Mouse (Mus musculus) midbrain, embryonic 13.5 days (tissue): ENCODE results near the gene Ppp6r2. TPM values are rescaled to one million over a fixed set of nuclear protein-coding genes. Genes with fewer than 3 reads are reported as not detected.
A peak's percentile ranks its signal among the peaks of the same experiment; 100 is the strongest.

Source experiments
- ATAC-seq: fragments of 200-750 bp; cut with Nextera tagmentation; 2 replicates; pipeline ENCODE4 v1.8.0; 2017; ENCODE audit warnings: mild to moderate bottlenecking, moderate TSS enrichment, moderate library complexity
- H3K27ac ChIP-seq: fragments of 300-500 bp; sonication (generic); 2 replicates; pipeline ENCODE4 v1.5.1; 2015; ENCODE audit warnings: inconsistent platforms, mild to moderate bottlenecking, moderate library complexity
- H3K27me3 ChIP-seq: fragments of 300-500 bp; sonication (generic); 2 replicates; pipeline ENCODE4 v1.6.1; 2015; ENCODE audit warnings: mild to moderate bottlenecking, inconsistent platforms
- H3K36me3 ChIP-seq: fragments of 300-500 bp; sonication (generic); 2 replicates; pipeline ENCODE4 v1.6.1; 2015; ENCODE audit warnings: mild to moderate bottlenecking, inconsistent platforms
- H3K4me1 ChIP-seq: fragments of 300-500 bp; sonication (generic); replicated peaks from 2 replicates; pipeline ENCODE4 v1.6.1; 2015; ENCODE audit warnings: inconsistent platforms
- H3K4me2 ChIP-seq: fragments of 300-500 bp; sonication (generic); replicated peaks from 2 replicates; pipeline ENCODE4 v1.6.1; 2015; ENCODE audit warnings: moderate library complexity, mild to moderate bottlenecking, inconsistent platforms
- H3K4me3 ChIP-seq: fragments of 300-500 bp; sonication (generic); replicated peaks from 2 replicates; pipeline ENCODE4 v1.5.1; 2015; ENCODE audit warnings: mild to moderate bottlenecking, inconsistent platforms
- H3K9ac ChIP-seq: fragments of 300-500 bp; sonication (generic); replicated peaks from 2 replicates; pipeline ENCODE4 v1.6.1; 2015; ENCODE audit warnings: mild to moderate bottlenecking, inconsistent platforms
- H3K9me3 ChIP-seq: fragments of 300-500 bp; sonication (generic); 2 replicates; pipeline ENCODE4 v1.6.1; 2016; ENCODE audit warnings: mild to moderate bottlenecking, inconsistent platforms
- WGBS: fragments of 180-500 bp; shearing (Covaris S2); methylation state at CpG from one replicate; pipeline ENCODE4 v1.1.7; 2015; 5-methylcytosine and 5-hydroxymethylcytosine counted together
- polyA plus RNA-seq: library from polyadenylated mRNA; unstranded; fragments of >200 nt; fragmentation: Nextera tagmentation; extraction: Ambion mirVana; gene quantifications from 2 replicates; pipeline ENCODE4 v1.2.1, GENCODE M21; 2015

Ppp6r2 gene
- 75.7 and 86.6 TPM in 2 replicates for polyA plus RNA-seq

DNA sequence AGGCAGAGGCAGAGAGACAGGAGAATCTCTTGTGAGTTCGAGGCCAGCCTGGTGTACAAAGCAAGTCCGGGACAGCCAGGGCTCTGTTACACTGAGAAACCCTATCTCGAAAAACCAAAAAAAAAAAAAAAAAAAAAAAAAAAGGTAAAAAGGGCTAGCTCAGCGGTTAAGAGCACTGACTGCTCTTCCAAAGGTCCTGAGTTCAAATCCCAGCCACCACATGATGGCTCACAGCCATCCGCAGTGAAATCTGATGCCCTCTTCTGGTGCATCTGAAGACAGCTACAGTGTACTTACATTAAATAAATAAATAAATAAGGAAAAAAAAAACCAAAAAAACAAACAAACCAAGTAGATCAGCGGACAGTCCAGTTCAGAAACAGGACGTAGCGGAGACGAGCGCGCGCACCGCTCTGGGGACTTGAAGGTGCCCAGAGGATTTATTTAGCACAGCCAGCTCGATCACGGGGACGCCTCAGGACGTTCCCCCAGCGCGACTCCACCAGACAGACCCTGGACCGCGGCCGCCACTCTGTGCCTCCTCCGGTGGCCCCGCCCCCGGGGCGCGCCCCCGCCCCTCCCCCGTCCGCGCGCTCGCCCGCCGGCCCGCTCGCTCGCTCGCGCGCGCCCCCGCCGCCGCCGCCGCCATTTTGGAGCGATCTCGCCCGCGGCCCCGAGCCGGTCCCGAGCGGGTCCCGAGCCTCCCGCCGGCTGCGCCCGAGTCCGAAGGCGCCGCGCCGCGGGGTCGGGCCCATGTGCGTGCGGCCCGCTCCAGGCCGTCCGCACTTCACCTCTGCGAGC, at the start of gene Ppp6r2:
Gene Ppp6r2, plus strand, starts transcription at position 639 of the 801 bp plus-strand sequence.
- H3K36me3 ChIP-seq, result peaks cover 8% of the 10 kb centered on the region
- ATAC-seq, result peak; percentile 92
- peak within 1 kb of the TSS; percentile 87 for H3K4me2 ChIP-seq
- H3K9me3 ChIP-seq, result no peaks in the 10 kb centered on the region
- peak within 1 kb of the TSS; percentile 97 for H3K9ac ChIP-seq
- peaks cover 31% of the 10 kb centered on the region for H3K4me1 ChIP-seq
- peak within 1 kb of the TSS; percentile 96 for H3K27ac ChIP-seq
- H3K4me3 ChIP-seq, result peak within 1 kb of the TSS; percentile 92
- no peaks in the 10 kb centered on the region for H3K27me3 ChIP-seq
- WGBS, result 5% methylated on average over 50 of the region's 73 CpGs

DNA sequence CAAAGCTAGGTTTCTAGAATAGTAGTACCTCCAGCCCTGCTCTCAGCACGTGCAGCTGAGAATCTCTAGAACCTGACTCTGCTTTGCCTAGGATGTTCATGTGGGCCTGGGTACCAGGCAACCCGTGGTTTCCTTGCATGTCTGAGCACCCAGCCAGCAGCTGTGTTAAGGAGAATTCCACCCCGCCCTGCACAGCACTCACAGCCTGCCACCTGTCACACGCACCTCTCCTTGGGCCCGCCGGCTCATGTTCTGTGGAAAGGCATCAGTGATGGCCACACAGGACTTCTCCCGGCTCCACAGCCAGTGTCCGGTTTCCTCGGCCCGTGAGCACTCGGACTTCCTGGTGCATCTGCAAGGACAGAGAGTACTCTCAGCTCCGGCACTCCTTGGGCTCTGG, 45.9 kb upstream of the Ppp6r2 start:
- no peak overlapping the region for H3K27ac ChIP-seq
- H3K4me1 ChIP-seq, result peaks cover 18% of the 10 kb centered on the region
- H3K36me3 ChIP-seq, result peaks cover 99% of the 10 kb centered on the region
- no peaks in the 10 kb centered on the region for H3K9me3 ChIP-seq
- no peak for ATAC-seq
- H3K4me3 ChIP-seq, result no peak overlapping the region
- WGBS, result 97% methylated on average over 12 of the region's 12 CpGs
- no peak overlapping the region for H3K4me2 ChIP-seq
- H3K27me3 ChIP-seq, result no peaks in the 10 kb centered on the region
- no peak overlapping the region for H3K9ac ChIP-seq

DNA sequence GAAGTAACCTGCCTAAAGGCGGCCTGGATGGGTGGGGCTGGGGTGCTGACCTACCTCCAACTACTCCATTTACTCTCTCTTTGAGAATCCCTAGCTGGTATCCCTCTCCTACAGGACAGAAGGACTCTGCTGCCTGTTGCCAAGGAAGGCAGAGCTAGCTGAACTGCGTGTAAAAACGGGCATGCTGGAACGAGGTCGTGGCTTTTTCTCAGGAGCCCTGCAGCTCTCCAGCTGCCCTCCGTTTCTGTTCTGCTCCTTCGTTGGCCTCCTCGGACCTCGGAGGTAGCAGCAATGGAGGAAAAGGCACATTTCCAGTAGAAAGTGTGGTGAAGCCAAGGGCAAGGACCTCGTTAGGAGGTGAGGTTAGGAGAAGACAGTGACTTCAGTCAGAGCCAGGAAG, 42.4 kb upstream of the Ppp6r2 start:
- H3K4me2 ChIP-seq, result no peak overlapping the region
- WGBS, result 61% methylated on average over 10 of the region's 10 CpGs
- no peak overlapping the region for H3K9ac ChIP-seq

DNA sequence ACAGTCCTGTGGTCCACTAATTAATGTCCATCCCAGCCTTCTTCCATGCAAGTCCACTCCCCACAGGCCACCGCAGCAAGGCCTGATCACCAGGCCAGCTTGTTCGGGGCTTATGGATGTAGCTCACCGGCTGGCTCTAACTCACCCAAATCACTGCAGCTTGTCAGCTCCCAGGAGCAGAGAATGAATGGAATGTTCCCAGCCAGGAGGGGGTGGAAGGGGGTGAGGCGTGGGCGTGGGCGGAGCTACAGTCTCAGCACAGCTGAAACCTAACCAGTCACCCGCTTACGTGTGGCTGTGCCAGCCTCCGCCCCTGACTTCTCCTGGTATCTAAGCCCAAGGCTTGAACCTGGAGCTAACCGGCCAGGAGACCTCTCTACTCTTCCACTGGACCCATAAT, 41.9 kb upstream of the Ppp6r2 start:
- 7% methylated on average over 10 of the region's 10 CpGs for WGBS
- no peaks in the 10 kb centered on the region for H3K9me3 ChIP-seq
- H3K9ac ChIP-seq, result no peak overlapping the region
- H3K4me3 ChIP-seq, result no peak overlapping the region
- peak overlapping the region; percentile 12 for H3K27ac ChIP-seq
- H3K36me3 ChIP-seq, result peaks cover 61% of the 10 kb centered on the region
- no peaks in the 10 kb centered on the region for H3K27me3 ChIP-seq
- peak overlapping the region; percentile 1; the same call in 1 of the 2 replicates for H3K4me2 ChIP-seq
- peaks cover 54% of the 10 kb centered on the region for H3K4me1 ChIP-seq
- ATAC-seq, result peak; percentile 10; the same call in 1 of the 2 replicates

More for the DNA sequence above, 42.4 kb upstream of the Ppp6r2 start:
- no peak for ATAC-seq
- Histone ChIP-seq H3K4me1 (peaks cover 49% of the 10 kb centered on the region), H3K36me3 (peaks cover 66% of the 10 kb centered on the region), H3K27me3 (no peaks in the 10 kb centered on the region), H3K27ac (peak overlapping the region; percentile 12), H3K4me3 (no peak overlapping the region), H3K9me3 (no peaks in the 10 kb centered on the region)

DNA sequence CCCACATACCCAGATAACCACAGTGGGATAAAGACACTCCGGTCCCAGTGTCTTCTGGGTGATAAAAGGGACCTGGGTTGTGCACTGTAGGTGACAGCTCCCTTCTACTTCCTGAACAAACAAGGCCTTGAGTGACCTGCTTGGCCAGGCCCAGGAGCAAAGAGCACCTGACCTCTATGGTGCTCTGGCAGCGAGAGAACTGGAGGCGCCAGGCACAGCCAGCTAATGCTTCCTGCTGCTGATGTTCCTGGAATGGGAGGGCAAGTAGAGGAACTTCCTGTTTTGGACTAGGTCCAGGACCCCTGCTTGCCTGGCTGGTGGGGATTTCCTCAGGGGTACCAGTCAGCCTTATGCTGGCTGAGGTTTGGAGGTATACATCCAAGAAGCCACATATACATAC, 41.3 kb upstream of the Ppp6r2 start:
- no peak overlapping the region for H3K4me3 ChIP-seq
- 78% methylated on average over 3 of the region's 3 CpGs for WGBS
- ATAC-seq, result no peak
- H3K4me1 ChIP-seq, result peaks cover 61% of the 10 kb centered on the region
- no peak overlapping the region; the same call in 1 of the 2 replicates for H3K9ac ChIP-seq
- H3K27ac ChIP-seq, result no peak overlapping the region; the same call in 1 of the 2 replicates
- H3K27me3 ChIP-seq, result no peaks in the 10 kb centered on the region
- no peaks in the 10 kb centered on the region for H3K9me3 ChIP-seq
- H3K36me3 ChIP-seq, result peaks cover 55% of the 10 kb centered on the region
- no peak overlapping the region for H3K4me2 ChIP-seq

DNA sequence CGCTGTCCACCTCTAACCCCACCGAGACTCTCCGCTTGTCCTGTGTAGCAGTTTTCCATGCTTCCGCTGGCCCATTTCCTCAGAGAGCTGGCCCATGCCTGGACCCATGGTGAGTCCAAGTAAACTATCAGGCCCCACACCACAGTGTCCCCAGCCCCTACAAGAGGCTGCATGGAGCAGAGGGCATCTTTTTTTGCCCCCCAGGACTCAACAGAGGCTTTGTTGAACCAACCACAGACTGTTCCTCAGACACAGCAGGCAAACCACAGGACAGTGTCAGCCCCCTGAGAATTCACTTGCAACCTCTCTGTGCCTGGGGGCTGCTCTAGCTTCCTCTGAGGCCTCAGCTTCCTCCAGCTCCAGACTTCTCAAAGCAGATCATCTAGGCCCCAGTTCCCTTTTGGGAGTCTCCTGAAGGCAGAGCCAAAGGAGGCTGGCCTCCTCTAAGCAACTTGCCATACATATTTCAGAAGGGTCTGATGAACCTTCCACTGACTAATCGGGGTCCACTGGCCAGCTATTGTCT, 39.8 kb upstream of the Ppp6r2 start:
- Histone ChIP-seq H3K4me2 (peak overlapping the region; percentile 98; the same call in 1 of the 2 replicates), H3K27me3 (no peaks in the 10 kb centered on the region), H3K4me1 (peaks cover 75% of the 10 kb centered on the region), H3K27ac (no peak overlapping the region; the same call in 1 of the 2 replicates), H3K36me3 (peaks cover 40% of the 10 kb centered on the region), H3K9me3 (no peaks in the 10 kb centered on the region), H3K4me3 (no peak overlapping the region), H3K9ac (peak overlapping the region; percentile 82; the same call in 1 of the 2 replicates)
- 88% methylated on average over 5 of the region's 5 CpGs for WGBS
- no peak for ATAC-seq

DNA sequence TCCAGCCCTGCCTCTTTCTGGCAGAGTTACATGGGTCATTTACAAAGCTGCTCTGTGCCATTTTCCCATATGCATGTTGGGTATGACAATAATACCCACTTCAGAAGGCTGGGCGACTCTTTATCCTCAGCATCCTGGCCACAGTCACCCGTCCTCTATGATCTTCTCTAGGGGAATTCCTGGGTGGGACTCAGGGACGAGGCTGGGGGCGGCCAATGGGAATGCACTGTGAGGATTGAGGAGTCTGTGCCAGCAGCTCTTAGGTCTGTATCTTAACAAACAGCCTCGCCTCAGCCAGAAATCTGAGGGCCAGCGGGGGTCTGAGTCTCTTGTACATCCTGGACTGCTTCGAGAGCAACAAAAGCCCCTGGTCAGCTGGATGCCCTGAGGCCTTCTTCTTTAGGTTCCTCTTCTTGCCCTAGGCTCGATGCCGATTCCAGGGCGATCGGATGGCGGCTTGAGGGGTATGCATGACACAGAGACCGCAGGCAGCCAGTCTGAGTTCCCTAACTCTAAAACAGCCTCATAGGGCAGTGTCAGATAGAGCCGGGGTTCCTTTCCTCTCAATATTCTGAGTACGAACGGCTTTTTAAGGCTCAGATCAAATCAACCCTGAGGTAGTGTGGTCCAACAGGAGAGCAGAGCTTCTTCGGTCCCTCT, 38.9 kb upstream of the Ppp6r2 start:
- Histone ChIP-seq H3K4me2 (peak overlapping the region; percentile 98), H3K36me3 (peaks cover 32% of the 10 kb centered on the region), H3K4me3 (peak overlapping the region; percentile 58), H3K27ac (peak overlapping the region; percentile 85), H3K4me1 (peaks cover 84% of the 10 kb centered on the region), H3K9me3 (no peaks in the 10 kb centered on the region), H3K9ac (peak overlapping the region; percentile 82), H3K27me3 (no peaks in the 10 kb centered on the region)
- 31% methylated on average over 17 of the region's 17 CpGs for WGBS
- no peak for ATAC-seq

DNA sequence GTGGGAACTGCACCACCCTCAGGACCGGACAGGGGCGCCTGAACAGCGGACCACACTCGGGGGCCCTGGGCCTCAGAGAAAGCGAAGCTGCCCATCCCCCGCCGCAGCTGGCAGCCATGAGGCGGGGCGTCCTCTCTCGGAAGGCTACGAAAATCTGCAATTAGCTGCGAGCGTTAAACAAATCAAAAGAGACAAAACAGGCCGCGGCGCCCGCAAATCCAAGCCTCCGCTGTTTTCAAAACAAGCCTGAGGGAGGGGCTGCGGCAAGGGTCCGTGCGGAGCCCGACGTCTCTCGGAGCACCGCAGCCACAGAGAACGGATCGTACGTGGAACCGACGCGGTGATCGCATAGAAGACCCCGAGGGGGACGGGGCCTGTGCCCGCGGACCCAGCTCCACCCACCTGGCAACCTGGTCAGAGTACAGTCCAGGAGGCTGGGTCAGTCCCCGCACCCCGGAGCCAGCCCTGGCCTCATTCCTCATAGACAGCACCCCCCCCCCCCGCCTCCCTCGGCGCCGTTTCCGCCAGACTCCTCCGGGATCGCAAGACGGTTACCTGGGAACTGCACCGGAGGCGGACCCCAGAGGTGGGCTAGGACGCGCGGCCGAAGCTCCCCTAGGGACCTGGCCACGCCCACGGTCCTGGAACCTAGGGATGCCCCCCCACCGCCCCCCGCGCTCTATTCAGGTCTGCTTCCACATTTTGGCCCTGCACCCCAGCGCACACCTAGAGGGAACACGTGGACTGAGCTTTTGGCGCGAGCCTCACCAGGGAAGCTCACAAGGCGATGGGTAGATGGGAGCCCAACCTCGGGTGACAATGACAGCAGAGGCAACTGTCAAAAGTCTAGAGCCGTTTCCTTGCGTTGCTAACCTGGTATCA, 38.1 kb upstream of the Ppp6r2 start:
- H3K4me3 ChIP-seq, result peak overlapping the region; percentile 58
- H3K9ac ChIP-seq, result peak overlapping the region; percentile 82
- no peaks in the 10 kb centered on the region for H3K27me3 ChIP-seq
- peak overlapping the region; percentile 85 for H3K27ac ChIP-seq
- peaks cover 23% of the 10 kb centered on the region for H3K36me3 ChIP-seq
- under 1% methylated on average over 62 of the region's 65 CpGs for WGBS
- peaks cover 92% of the 10 kb centered on the region for H3K4me1 ChIP-seq
- peak; percentile 63 for ATAC-seq
- peak overlapping the region; percentile 98 for H3K4me2 ChIP-seq
- H3K9me3 ChIP-seq, result no peaks in the 10 kb centered on the region

DNA sequence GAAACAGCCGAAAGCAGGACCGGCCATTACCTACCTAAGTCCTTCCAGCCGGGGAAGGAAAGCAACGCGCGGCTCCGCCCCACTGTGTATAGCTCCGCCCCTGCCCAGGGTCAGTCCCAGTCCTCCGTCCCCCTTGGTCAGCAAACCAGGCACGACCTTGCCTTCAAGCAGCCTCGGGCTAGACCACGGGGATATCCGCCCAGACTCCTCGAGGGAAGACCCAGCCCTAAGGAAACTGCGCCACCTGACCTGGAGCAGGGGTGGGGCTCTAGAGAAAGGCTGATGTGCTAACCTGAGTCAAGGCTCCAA, 37.5 kb upstream of the Ppp6r2 start:
- Histone ChIP-seq H3K27ac (peak overlapping the region; percentile 85; the same call in 1 of the 2 replicates), H3K27me3 (no peaks in the 10 kb centered on the region), H3K4me2 (peak overlapping the region; percentile 98), H3K4me3 (peak overlapping the region; percentile 58), H3K36me3 (peaks cover 17% of the 10 kb centered on the region), H3K9ac (peak overlapping the region; percentile 82), H3K4me1 (peaks cover 96% of the 10 kb centered on the region), H3K9me3 (no peaks in the 10 kb centered on the region)
- ATAC-seq, result peak; percentile 28
- WGBS, result 1% methylated on average over 15 of the region's 15 CpGs

DNA sequence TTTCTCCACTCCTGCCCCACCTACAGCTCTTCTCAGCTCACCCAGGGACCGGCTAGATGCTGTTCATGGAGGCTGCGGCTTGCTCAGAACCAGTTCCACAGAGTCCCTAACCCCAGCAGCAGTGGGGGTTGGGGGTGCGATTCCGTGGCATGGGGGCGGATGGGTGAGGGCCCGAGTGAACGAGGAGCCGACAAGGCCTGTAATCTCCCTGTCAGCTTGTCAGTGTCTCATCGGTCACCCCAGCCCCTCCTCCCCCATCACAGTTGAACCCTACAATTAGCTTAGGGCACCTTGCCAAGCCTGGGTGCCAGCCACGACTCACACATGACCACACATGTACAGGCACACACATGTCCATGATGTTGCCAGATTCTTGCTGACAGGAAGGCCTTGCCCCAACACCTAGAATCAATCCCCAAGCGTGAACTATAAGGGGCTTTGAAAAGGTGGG, 36.4 kb upstream of the Ppp6r2 start:
- H3K9ac ChIP-seq, result 0 out of 2 replicates have a peak overlapping the region, but pooled peaks have one; percentile 36
- H3K9me3 ChIP-seq, result no peaks in the 10 kb centered on the region
- no peak for ATAC-seq
- H3K4me3 ChIP-seq, result no peak overlapping the region
- H3K4me2 ChIP-seq, result peak overlapping the region; percentile 98; the same call in 1 of the 2 replicates
- H3K27me3 ChIP-seq, result no peaks in the 10 kb centered on the region
- H3K36me3 ChIP-seq, result peaks cover 7% of the 10 kb centered on the region
- H3K27ac ChIP-seq, result 0 out of 2 replicates have a peak overlapping the region, but pooled peaks have one; percentile 25
- WGBS, result 64% methylated on average over 11 of the region's 11 CpGs
- H3K4me1 ChIP-seq, result peaks cover 96% of the 10 kb centered on the region
